Mouse (Mus musculus) midbrain, embryonic 16.5 days (tissue): Measurements from ENCODE around the gene Olfr651. TPM values are rescaled to one million over a fixed set of nuclear protein-coding genes. Genes with fewer than 3 reads are reported as not detected.

Experiments
- ATAC-seq: fragments of 200-750 bp; cut with Nextera tagmentation; 2 replicates; pipeline ENCODE4 v1.8.0; 2017; ENCODE audit warnings: moderate TSS enrichment
- H3K27ac ChIP-seq: fragments of 300-500 bp; sonication (generic); 2 replicates; pipeline ENCODE4 v1.5.1; 2014; ENCODE audit warnings: mild to moderate bottlenecking, low read length, mixed read lengths
- H3K27me3 ChIP-seq: fragments of 300-500 bp; sonication (generic); 2 replicates; pipeline ENCODE4 v1.6.1; 2014; ENCODE audit warnings: low read depth, low read length, mixed read lengths; ENCODE audit not compliant: control insufficient read depth, insufficient read depth
- H3K36me3 ChIP-seq: fragments of 300-500 bp; sonication (generic); 2 replicates; pipeline ENCODE4 v1.6.1; 2014; ENCODE audit warnings: mild to moderate bottlenecking, low read length, moderate library complexity, mixed read lengths; ENCODE audit not compliant: control insufficient read depth, insufficient read depth
- H3K4me1 ChIP-seq: fragments of 300-500 bp; sonication (generic); 2 replicates; pipeline ENCODE4 v1.6.1; 2014; ENCODE audit warnings: mild to moderate bottlenecking, low read length, mixed read lengths; ENCODE audit not compliant: control insufficient read depth, insufficient read depth
- H3K4me2 ChIP-seq: fragments of 300-500 bp; sonication (generic); 2 replicates; pipeline ENCODE4 v1.6.1; 2014; ENCODE audit warnings: mild to moderate bottlenecking, low read length, mixed read lengths
- H3K4me3 ChIP-seq: fragments of 300-500 bp; sonication (generic); 2 replicates; pipeline ENCODE4 v1.5.1; 2014; ENCODE audit warnings: low read depth, mild to moderate bottlenecking, low read length, moderate library complexity, mixed read lengths
- H3K9ac ChIP-seq: fragments of 300-500 bp; sonication (generic); 2 replicates; pipeline ENCODE4 v1.6.1; 2014; ENCODE audit warnings: low read depth, low read length, mixed read lengths
- H3K9me3 ChIP-seq: fragments of 300-500 bp; sonication (generic); replicated peaks from 2 replicates; pipeline ENCODE4 v1.6.1; 2014; ENCODE audit warnings: mild to moderate bottlenecking, low read length, mixed read lengths; ENCODE audit not compliant: control insufficient read depth, poor library complexity, severe bottlenecking
- WGBS: fragments of 180-500 bp; shearing (Covaris S2); extraction: QIAGEN DNeasy Blood & Tissue Kit; methylation state at CpG from one replicate; pipeline ENCODE4 v1.1.7; 2014; 5-methylcytosine and 5-hydroxymethylcytosine counted together
- polyA plus RNA-seq: library from polyadenylated mRNA; unstranded; fragments of >200 nt; fragmentation: Nextera tagmentation; extraction: Ambion mirVana; gene quantifications from 2 replicates; pipeline ENCODE4 v1.2.1, GENCODE M21; 2015

Gene Olfr651
- polyA plus RNA-seq, 1 experiment from 2014 or later = not detected

GRCm38 (mm10) chr7:104586725-104587124 lies 36.8 kb downstream of the Olfr651 start, which contains the start of gene Olfr654:
Gene Olfr654, plus strand, starts transcription at chr7:104587025.
- no peak within 1 kb of the TSS for H3K4me2 ChIP-seq
- WGBS = 88% methylated on average over 4 of the region's 4 CpGs
- no peaks in the 10 kb centered on the region for H3K9me3 ChIP-seq
- no peak for ATAC-seq
- H3K27ac ChIP-seq = no peak within 1 kb of the TSS
- no peak within 1 kb of the TSS for H3K9ac ChIP-seq
- H3K4me3 ChIP-seq = no peak within 1 kb of the TSS
- H3K36me3 ChIP-seq = no peaks in the 10 kb centered on the region
- no peaks in the 10 kb centered on the region for H3K4me1 ChIP-seq
- no peaks in the 10 kb centered on the region for H3K27me3 ChIP-seq

- H3K36me3 ChIP-seq = no peaks in the 10 kb centered on the region
- 90% methylated on average over 5 of the region's 5 CpGs for WGBS
- H3K4me2 ChIP-seq = no peak overlapping the region
- no peak for ATAC-seq
- no peak overlapping the region for H3K9ac ChIP-seq
- no peaks in the 10 kb centered on the region for H3K27me3 ChIP-seq
- no peaks in the 10 kb centered on the region for H3K4me1 ChIP-seq
- no peaks in the 10 kb centered on the region for H3K9me3 ChIP-seq
- H3K4me3 ChIP-seq = no peak overlapping the region
- no peak overlapping the region for H3K27ac ChIP-seq
Observed at GRCm38 (mm10) chr7:104588274-104588673, 38.3 kb downstream of the Olfr651 start.

GRCm38 (mm10) chr7:104601679-104602078 lies 51.7 kb downstream of the Olfr651 start, which contains the start of gene Olfr655:
Gene Olfr655, minus strand, starts transcription at chr7:104601779.
- no peak within 1 kb of the TSS for H3K9ac ChIP-seq
- 82% methylated on average over 2 of the region's 2 CpGs for WGBS

DNA sequence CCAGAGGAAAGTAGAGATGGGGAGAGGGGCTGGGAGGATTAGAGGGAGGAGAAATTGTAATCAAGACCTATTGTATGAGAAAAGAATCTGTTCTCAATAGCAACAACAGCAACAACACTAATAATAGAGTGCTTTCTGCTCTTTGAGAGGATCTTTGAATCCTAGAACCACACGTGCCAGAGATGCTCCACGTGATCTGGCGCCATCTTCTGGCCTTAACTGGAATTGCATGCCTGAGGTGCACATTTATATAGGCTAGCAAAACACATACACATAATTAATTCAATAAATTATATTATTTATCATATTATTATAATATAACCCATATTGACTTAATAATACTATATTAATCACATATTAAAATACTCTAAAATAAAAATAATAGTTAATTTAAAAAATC lies 53.2 kb downstream of the Olfr651 start:
- Histone ChIP-seq H3K9me3 (no peaks in the 10 kb centered on the region), H3K4me3 (no peak overlapping the region), H3K27ac (no peak overlapping the region), H3K4me1 (no peaks in the 10 kb centered on the region), H3K9ac (no peak overlapping the region), H3K4me2 (no peak overlapping the region), H3K27me3 (no peaks in the 10 kb centered on the region), H3K36me3 (no peaks in the 10 kb centered on the region)
- 2% methylated on average over 3 of the region's 3 CpGs for WGBS
- no peak for ATAC-seq

More at GRCm38 (mm10) chr7:104601679-104602078, 51.7 kb downstream of the Olfr651 start, which contains the start of gene Olfr655:
- H3K9me3 ChIP-seq = no peaks in the 10 kb centered on the region
- no peaks in the 10 kb centered on the region for H3K36me3 ChIP-seq
- no peak within 1 kb of the TSS for H3K4me3 ChIP-seq
- ATAC-seq = no peak
- no peaks in the 10 kb centered on the region for H3K4me1 ChIP-seq
- H3K27ac ChIP-seq = no peak within 1 kb of the TSS
- H3K27me3 ChIP-seq = no peaks in the 10 kb centered on the region
- no peak within 1 kb of the TSS for H3K4me2 ChIP-seq

Other genes starting within 250 kb of the Olfr651 start
- 1.6 and 1.7 TPM in 2 replicates for gene Trim12a, start 234.7 kb upstream of the Olfr651 start, polyA plus RNA-seq
- gene Trim34b, start 220.7 kb upstream of the Olfr651 start, polyA plus RNA-seq = not detected in 2 replicates
- gene Trim12c, start 196.8 kb upstream of the Olfr651 start, polyA plus RNA-seq = 1.4 and 1.5 TPM in 2 replicates
- gene Trim30b, start 180.2 kb upstream of the Olfr651 start, polyA plus RNA-seq = not detected in 2 replicates
- not detected in 2 replicates for gene Trim30c, start 149.3 kb upstream of the Olfr651 start, polyA plus RNA-seq
- gene Trim30a, start 84.9 kb upstream of the Olfr651 start, polyA plus RNA-seq = 0.42 and 0.48 TPM in 2 replicates
- 0.36 and 0.50 TPM in 2 replicates for gene Trim30d, start 42.3 kb upstream of the Olfr651 start, polyA plus RNA-seq
- not detected in 2 replicates for gene Olfr652, start 10.8 kb downstream of the Olfr651 start, polyA plus RNA-seq
- gene Olfr653, start 27.2 kb downstream of the Olfr651 start, polyA plus RNA-seq = not detected in 2 replicates
- gene Olfr654, start 36.9 kb downstream of the Olfr651 start, polyA plus RNA-seq = not detected in 2 replicates
- gene Olfr655, start 51.6 kb downstream of the Olfr651 start, polyA plus RNA-seq = not detected in 2 replicates
- gene Olfr656, start 63.8 kb downstream of the Olfr651 start, polyA plus RNA-seq = not detected in 2 replicates
- gene Olfr657, start 74.7 kb downstream of the Olfr651 start, polyA plus RNA-seq = not detected in 2 replicates
- 0.10 and 0.16 TPM in 2 replicates for gene Olfr658, start 97.2 kb downstream of the Olfr651 start, polyA plus RNA-seq
- gene Olfr659, start 116.6 kb downstream of the Olfr651 start, polyA plus RNA-seq = not detected in 2 replicates
- gene Olfr661, start 136.4 kb downstream of the Olfr651 start, polyA plus RNA-seq = not detected in 2 replicates
- gene Usp17le, start 227.3 kb downstream of the Olfr651 start, polyA plus RNA-seq = not detected in 2 replicates